Mouse (Mus musculus) forebrain, embryonic 12.5 days (tissue): ENCODE data around the gene Ethe1. TPM values are rescaled to one million over a fixed set of nuclear protein-coding genes. Genes with fewer than 3 reads are reported as not detected.

ENCODE experiments used
- ATAC-seq: fragments of 200-750 bp; cut with Nextera tagmentation; 2 replicates; pipeline ENCODE4 v1.8.0; 2017; ENCODE audit warnings: moderate TSS enrichment; ENCODE audit not compliant: low FRiP score
- H3K27ac ChIP-seq: fragments of 300-500 bp; sonication (generic); 2 replicates; pipeline ENCODE4 v1.5.1; 2016; ENCODE audit warnings: mild to moderate bottlenecking
- H3K27me3 ChIP-seq: fragments of 300-500 bp; sonication (generic); 2 replicates; pipeline ENCODE4 v1.6.1; 2016; ENCODE audit warnings: mild to moderate bottlenecking
- H3K36me3 ChIP-seq: fragments of 300-500 bp; sonication (generic); replicated peaks from 2 replicates; pipeline ENCODE4 v1.6.1; 2016; ENCODE audit warnings: mild to moderate bottlenecking
- H3K4me1 ChIP-seq: fragments of 300-500 bp; sonication (generic); 2 replicates; pipeline ENCODE4 v1.6.1; 2016
- H3K4me2 ChIP-seq: fragments of 300-500 bp; sonication (generic); 2 replicates; pipeline ENCODE4 v1.6.1; 2016; ENCODE audit warnings: mild to moderate bottlenecking, moderate library complexity
- H3K4me3 ChIP-seq: fragments of 300-500 bp; sonication (generic); replicated peaks from 2 replicates; pipeline ENCODE4 v1.5.1; 2016; ENCODE audit warnings: mild to moderate bottlenecking
- H3K9ac ChIP-seq: fragments of 300-500 bp; sonication (generic); 2 replicates; pipeline ENCODE4 v1.6.1; 2016; ENCODE audit warnings: mild to moderate bottlenecking
- H3K9me3 ChIP-seq: fragments of 300-500 bp; sonication (generic); 2 replicates; pipeline ENCODE4 v1.6.1; 2016
- WGBS: fragments of 180-500 bp; shearing (Covaris S2); methylation state at CpG from one replicate; pipeline ENCODE4 v1.1.7; 2016; 5-methylcytosine and 5-hydroxymethylcytosine counted together
- polyA plus RNA-seq: library from polyadenylated mRNA; unstranded; fragments of >200 nt; fragmentation: Nextera tagmentation; extraction: Ambion mirVana; gene quantifications from 2 replicates; pipeline ENCODE4 v1.2.1, GENCODE M21; 2016

The Ethe1 gene
- polyA plus RNA-seq, result 15.3 and 15.7 TPM in 2 replicates

DNA sequence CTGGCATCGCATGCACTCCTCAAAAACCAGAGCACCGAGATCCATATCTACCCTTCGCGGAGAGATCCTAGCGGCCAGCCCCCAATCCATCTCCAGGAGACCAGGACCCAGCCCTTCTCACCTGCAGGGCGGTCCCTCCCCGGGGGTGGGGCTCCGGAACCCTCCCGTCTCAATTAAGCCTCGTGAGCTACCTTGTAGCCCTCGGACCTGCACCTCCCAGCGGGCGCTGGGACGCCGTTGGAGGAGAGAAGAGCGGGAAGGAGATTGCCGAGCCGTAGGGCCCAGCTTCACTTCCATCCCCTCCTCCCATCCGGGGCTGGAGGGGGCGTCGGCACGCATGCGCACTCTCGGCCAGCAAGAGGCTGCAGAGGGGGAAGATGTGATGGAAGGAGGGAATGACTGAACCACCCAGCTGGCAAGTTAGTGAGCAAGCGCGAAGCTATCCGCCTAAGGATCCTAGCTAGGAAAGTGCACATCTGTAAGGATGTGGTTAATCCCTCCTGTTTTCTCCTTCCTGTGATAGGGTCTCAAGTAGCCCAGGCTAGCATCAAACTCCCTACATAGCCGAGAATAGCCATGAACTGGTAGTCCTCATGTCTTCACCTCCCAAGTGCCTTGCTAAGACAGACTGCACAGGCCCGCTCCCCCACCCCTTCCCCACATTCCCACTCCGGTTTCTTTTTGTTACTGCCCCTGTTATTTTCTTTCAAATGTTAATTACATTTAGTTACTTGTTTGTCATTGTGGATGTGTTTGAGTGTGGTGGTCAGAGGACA is at the start of gene Ethe1, which contains the start of gene Zfp575:
Ethe1 (plus strand) TSS at position 214 of the 776 bp plus-strand sequence.
Zfp575 (minus strand) TSS at position 312 of the 776 bp plus-strand sequence.
- Histone ChIP-seq H3K9ac (peak within 1 kb of the TSS; percentile 57), H3K4me2 (peak within 1 kb of the TSS; percentile 71), H3K4me3 (peak within 1 kb of the TSS; percentile 45), H3K9me3 (no peaks in the 10 kb centered on the region), H3K4me1 (peaks cover 12% of the 10 kb centered on the region; the same call in 1 of the 2 replicates), H3K36me3 (no peaks in the 10 kb centered on the region), H3K27ac (no peak within 1 kb of the TSS; the same call in 1 of the 2 replicates), H3K27me3 (peaks cover 36% of the 10 kb centered on the region)
- ATAC-seq, result peak; percentile 70
- WGBS, result 5% methylated on average over 30 of the region's 30 CpGs

DNA sequence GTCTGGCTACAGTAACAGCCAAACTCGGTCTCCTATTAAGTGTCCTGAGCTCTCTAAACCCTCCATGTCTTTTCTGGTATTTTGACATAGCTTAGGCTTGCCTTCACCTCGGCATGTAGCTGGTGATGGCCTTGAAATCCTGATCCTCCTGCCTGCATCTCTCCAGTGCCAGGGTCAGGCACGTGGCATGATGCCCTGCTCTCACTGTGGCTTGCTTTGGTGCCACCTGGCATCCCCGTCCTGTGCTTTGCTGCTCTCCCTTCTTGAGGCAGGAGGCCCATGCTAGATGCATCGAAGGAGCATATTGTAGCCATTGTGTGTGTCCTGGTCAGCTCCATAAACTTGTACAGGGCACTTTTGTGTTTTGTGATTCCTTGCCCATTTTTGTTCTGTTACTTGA is 49.8 kb upstream of the Ethe1 start:
- 85% methylated on average over 5 of the region's 5 CpGs for WGBS
- no peak for ATAC-seq
- peaks cover 19% of the 10 kb centered on the region for H3K27me3 ChIP-seq
- H3K4me1 ChIP-seq, result peaks cover 19% of the 10 kb centered on the region
- H3K9me3 ChIP-seq, result peaks cover 3% of the 10 kb centered on the region; the same call in 1 of the 2 replicates
- H3K9ac ChIP-seq, result no peak overlapping the region
- peaks cover 35% of the 10 kb centered on the region for H3K36me3 ChIP-seq
- no peak overlapping the region for H3K4me3 ChIP-seq
- no peak overlapping the region for H3K27ac ChIP-seq
- no peak overlapping the region for H3K4me2 ChIP-seq

DNA sequence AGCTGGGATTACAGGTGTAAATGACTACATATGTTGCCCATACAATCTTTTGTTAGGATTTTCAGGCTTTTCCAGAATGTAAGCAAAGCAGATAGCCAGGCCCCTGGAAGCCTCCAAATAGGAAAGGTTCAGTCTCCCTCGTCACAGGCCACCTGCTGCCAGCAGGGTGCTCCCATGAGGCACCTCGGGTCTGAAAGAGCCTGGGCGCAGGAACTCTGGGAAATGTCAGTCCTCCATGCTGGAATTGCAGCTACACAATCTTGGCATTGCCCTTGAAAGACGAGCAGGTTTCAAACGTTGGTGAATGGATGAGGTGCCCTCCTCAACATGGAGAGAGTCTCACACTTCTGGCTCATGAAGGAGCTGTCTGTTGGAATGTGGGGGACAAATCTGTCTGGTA is 49.2 kb upstream of the Ethe1 start:
- no peak overlapping the region for H3K27ac ChIP-seq
- peaks cover 15% of the 10 kb centered on the region for H3K27me3 ChIP-seq
- peaks cover 3% of the 10 kb centered on the region; the same call in 1 of the 2 replicates for H3K9me3 ChIP-seq
- ATAC-seq, result no peak
- no peak overlapping the region for H3K9ac ChIP-seq
- no peak overlapping the region for H3K4me2 ChIP-seq
- H3K36me3 ChIP-seq, result peaks cover 34% of the 10 kb centered on the region
- peaks cover 17% of the 10 kb centered on the region for H3K4me1 ChIP-seq
- H3K4me3 ChIP-seq, result no peak overlapping the region
- 46% methylated on average over 5 of the region's 5 CpGs for WGBS

DNA sequence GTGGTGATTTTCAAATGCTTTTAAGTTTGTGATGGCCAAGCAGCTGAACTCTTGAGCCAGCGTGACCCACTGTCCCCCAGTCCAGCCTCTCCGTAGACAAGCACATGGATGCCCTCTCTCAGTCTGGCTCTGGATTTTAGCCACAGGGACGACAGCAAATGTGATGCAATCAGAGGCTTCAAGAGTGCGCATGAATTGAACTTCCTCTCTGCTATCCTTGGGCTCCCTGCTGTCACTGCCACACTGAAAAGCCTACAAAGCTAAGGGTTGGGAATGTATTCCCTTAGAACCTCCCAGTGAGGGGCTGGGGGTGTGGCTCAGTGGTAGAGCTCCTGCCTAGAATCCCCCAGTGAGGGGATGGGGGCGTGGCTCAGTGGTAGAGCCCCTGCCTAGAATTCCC is 48.6 kb upstream of the Ethe1 start:
- WGBS, result 76% methylated on average over 5 of the region's 5 CpGs
- H3K9me3 ChIP-seq, result peaks cover 3% of the 10 kb centered on the region; the same call in 1 of the 2 replicates
- ATAC-seq, result no peak
- H3K4me1 ChIP-seq, result peaks cover 11% of the 10 kb centered on the region
- H3K27ac ChIP-seq, result no peak overlapping the region
- peaks cover 10% of the 10 kb centered on the region for H3K27me3 ChIP-seq
- no peak overlapping the region for H3K4me2 ChIP-seq
- no peak overlapping the region for H3K9ac ChIP-seq
- peaks cover 28% of the 10 kb centered on the region for H3K36me3 ChIP-seq
- no peak overlapping the region for H3K4me3 ChIP-seq

DNA sequence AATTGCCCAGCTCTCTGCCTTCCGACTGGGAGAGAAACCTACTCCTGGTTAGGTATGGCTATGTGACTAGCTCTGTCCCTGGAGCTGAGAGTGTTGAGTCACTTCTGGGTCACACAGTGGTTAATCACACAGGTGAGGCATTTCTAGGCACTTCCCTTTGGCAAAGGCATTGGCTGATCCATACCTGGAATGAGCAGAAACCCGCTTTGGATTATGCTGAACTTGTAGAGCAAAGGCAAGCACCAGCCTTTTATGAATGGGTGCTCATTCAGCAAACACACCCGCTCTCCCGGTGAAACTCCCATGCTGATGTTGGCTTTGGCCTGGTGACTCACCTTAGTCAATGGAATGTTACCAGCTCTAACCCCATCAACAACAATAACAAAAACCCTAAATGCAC is 47.7 kb upstream of the Ethe1 start:
- Histone ChIP-seq H3K4me1 (peaks cover 4% of the 10 kb centered on the region; the same call in 1 of the 2 replicates), H3K4me3 (no peak overlapping the region), H3K27ac (no peak overlapping the region), H3K4me2 (no peak overlapping the region), H3K36me3 (peaks cover 18% of the 10 kb centered on the region), H3K9ac (no peak overlapping the region), H3K27me3 (0 out of 2 replicates have a peak, but pooled peaks cover under 1% of the 10 kb centered on the region), H3K9me3 (peaks cover 3% of the 10 kb centered on the region; the same call in 1 of the 2 replicates)
- no peak for ATAC-seq
- 91% methylated on average over 4 of the region's 4 CpGs for WGBS

DNA sequence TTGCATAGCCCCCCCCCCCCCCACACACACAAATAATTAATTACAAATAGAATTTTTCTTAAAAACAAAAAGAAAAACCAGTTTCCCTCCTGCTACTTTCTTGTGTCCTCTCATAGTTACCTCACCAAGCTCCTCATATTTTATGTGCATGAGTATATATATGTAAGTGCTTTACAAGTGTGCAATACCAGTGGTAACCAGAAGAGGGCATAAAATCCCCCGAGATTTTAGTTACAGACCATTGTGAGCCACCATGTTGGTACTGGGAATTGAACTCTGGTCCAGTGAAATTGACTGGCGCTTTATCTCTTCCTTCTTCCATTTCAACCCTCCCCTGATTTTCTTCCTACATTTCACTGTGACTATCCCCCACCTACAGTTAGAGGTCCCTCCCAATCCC is 42.8 kb upstream of the Ethe1 start:
- Histone ChIP-seq H3K4me1 (peaks cover 17% of the 10 kb centered on the region), H3K9me3 (no peaks in the 10 kb centered on the region)
- 92% methylated on average over 2 of the region's 2 CpGs for WGBS

DNA sequence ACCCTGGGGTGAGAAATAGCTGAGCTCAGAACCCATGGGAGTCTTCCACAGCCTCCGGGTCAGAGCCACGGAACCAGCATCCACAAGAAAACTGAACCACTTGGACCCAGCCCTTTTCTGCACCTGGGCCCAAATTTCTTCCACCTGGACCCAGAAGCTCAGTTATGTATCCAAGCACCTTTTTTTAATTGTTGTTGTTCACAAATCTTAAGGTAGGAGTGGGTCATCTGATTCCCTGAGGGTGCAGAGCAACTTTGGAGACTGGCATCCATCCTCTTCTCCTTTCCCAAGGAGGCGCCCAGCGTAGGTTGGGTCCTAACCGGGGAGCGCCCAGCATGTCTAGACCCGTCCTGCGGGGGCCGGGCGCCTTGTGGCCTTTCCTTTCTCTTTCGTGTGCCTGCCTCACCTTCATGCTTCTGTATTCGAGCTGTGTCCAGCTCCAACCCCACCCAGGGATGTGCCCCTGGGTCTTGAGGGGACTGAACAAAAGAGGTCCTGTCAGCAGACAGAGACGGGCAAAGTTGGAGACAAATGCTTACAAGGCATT is 41.2 kb upstream of the Ethe1 start, which contains the start of the genes Pinlyp and Xrcc1:
Pinlyp (minus strand) TSS at position 51 of the 547 bp plus-strand sequence.
Xrcc1 (plus strand) TSS at position 222 of the 547 bp plus-strand sequence.
- Histone ChIP-seq H3K36me3 (peaks cover 30% of the 10 kb centered on the region), H3K4me3 (peak within 1 kb of the TSS; percentile 81), H3K27ac (peak within 1 kb of the TSS; percentile 71), H3K9me3 (no peaks in the 10 kb centered on the region), H3K4me1 (peaks cover 17% of the 10 kb centered on the region), H3K4me2 (peak within 1 kb of the TSS; percentile 74), H3K9ac (peak within 1 kb of the TSS; percentile 87), H3K27me3 (no peaks in the 10 kb centered on the region)
- peak; percentile 27 for ATAC-seq
- WGBS, result 30% methylated on average over 13 of the region's 13 CpGs

More for the DNA sequence above, 42.8 kb upstream of the Ethe1 start:
- Histone ChIP-seq H3K9ac (no peak overlapping the region), H3K4me2 (no peak overlapping the region), H3K4me3 (no peak overlapping the region), H3K27ac (no peak overlapping the region), H3K27me3 (no peaks in the 10 kb centered on the region), H3K36me3 (peaks cover 13% of the 10 kb centered on the region)
- ATAC-seq, result no peak

DNA sequence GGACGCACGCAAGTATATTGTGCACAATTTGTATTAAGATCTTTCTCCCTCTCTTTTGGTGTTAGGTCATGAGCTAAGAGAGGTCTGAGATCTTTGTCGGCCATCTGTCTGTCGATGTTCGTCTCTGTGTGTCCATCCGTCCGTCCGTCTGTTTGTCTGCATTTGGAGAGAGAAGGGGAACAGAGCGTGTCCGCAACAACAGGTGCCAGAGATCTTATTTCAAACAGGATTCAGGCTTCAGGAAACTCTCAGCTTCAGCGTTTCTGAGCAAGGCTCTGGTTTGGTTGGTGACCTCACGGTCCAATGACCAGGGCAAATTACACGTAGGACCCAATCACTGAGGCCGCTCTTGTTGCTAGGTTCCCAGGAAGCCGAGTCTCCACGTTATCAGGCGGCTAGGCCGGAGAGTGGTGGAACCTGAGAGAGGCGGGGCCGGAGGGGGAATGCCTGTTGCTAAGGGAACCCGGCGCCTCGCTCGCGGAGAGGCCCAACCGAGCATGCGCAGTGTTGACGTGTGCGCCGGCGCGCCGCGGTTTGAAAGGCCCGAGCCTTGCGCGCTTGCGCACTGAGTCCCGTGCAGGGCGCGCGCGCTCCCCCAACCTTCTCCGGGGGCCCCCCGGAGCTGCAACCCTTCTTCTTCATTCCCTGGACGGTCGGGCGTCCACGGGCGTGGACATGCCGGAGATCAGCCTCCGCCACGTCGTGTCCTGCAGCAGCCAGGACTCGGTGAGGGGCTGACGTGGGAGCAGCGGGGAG is 40.5 kb upstream of the Ethe1 start:
- H3K4me1 ChIP-seq, result peaks cover 17% of the 10 kb centered on the region
- peak overlapping the region; percentile 87 for H3K9ac ChIP-seq
- H3K36me3 ChIP-seq, result peaks cover 36% of the 10 kb centered on the region
- WGBS, result under 1% methylated on average over 57 of the region's 57 CpGs
- peak overlapping the region; percentile 71 for H3K27ac ChIP-seq
- no peaks in the 10 kb centered on the region for H3K27me3 ChIP-seq
- no peaks in the 10 kb centered on the region for H3K9me3 ChIP-seq
- H3K4me2 ChIP-seq, result peak overlapping the region; percentile 74
- H3K4me3 ChIP-seq, result peak overlapping the region; percentile 81
- peak; percentile 98 for ATAC-seq

DNA sequence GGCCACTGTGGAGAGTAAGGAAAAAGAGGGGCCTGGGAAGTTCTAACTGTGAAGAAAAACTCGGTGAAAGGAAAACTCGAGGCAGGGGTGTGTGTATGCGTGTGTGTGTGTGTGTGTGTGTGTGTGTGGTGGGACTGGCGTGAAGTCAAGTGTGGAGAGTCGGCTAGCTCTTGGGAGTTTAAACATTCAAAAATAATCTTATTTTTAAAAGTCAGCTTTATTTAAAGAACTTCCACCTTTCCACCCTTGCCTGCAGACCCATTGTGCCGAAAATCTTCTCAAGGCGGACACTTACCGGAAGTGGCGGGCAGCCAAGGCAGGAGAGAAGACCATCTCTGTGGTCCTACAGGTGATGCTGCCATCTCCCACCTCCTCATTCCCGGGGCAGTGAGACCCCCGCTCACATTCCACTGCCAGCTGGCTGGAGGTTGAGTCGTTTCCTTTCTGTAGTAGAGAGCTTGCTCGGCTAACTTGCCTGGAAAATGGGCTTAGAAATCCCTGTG is 39.8 kb upstream of the Ethe1 start:
- no peaks in the 10 kb centered on the region for H3K9me3 ChIP-seq
- WGBS, result 27% methylated on average over 13 of the region's 13 CpGs
- peaks cover 44% of the 10 kb centered on the region for H3K36me3 ChIP-seq
- peaks cover 17% of the 10 kb centered on the region for H3K4me1 ChIP-seq
- no peaks in the 10 kb centered on the region for H3K27me3 ChIP-seq
- H3K4me3 ChIP-seq, result peak overlapping the region; percentile 81
- peak overlapping the region; percentile 87 for H3K9ac ChIP-seq
- ATAC-seq, result peak; percentile 27; the same call in 1 of the 2 replicates
- peak overlapping the region; percentile 63 for H3K27ac ChIP-seq
- peak overlapping the region; percentile 74 for H3K4me2 ChIP-seq

DNA sequence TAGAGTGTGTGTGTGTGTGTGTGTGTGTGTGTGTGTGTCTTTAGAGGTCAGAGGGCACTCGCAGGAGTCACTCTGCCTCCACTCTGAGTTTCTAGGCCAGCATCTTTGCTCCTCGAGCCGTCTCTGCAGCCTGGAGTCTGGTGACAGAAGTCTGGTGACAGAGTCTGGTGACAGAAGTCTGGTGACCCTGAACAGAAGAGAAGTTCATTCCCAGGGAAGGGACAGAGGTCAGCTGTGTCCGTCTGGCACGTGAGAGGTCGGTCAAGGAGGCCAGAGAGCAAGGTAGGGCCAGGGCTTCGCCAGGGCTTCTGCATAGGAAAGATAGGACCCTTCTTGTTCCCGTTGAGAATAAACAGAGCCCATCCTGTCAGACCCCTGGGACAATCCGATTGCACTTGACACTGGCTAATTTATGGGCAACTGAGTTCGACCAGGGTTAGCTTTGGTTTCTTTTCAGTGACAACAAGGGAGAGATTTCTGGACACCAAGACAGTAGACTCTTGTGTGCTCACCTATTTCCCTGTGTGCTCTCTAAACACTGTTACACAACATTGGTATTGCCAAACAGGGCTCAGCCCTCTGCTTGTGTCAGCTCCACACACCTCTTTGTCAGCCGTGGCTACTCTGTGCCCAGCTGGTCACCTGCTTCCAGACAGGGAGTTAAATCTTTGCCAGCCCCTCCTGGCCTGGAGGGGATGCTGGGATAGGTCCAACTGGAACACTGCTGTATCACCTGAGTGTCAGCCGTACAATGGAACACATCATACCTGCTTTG is 35.2 kb upstream of the Ethe1 start:
- Histone ChIP-seq H3K4me1 (peaks cover 10% of the 10 kb centered on the region), H3K36me3 (peaks cover 76% of the 10 kb centered on the region)
- no peak for ATAC-seq

DNA sequence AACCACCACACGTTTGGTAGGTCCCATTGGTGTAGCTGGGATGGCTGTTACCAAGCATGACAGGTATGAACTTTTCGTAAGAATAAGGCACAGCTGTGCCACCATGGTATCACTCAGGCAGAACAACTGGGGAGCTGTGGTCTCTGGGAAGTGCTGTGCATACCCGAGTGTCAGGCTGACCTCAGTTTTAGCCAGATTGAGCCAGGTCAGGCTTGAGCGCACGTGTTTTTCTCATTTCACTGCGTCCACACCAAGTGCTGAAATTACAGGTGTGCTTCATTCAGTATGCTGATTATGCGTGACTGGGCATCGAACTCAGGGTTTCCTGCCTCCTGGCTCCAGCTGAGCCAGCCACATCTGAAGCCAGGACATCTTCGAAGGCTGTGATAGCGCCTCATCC is 31.6 kb upstream of the Ethe1 start:
- ATAC-seq, result no peak
- no peaks in the 10 kb centered on the region for H3K4me1 ChIP-seq
- H3K4me2 ChIP-seq, result no peak overlapping the region
- no peak overlapping the region for H3K27ac ChIP-seq
- no peak overlapping the region for H3K4me3 ChIP-seq
- 91% methylated on average over 10 of the region's 10 CpGs for WGBS
- H3K27me3 ChIP-seq, result no peaks in the 10 kb centered on the region
- no peak overlapping the region for H3K9ac ChIP-seq
- H3K9me3 ChIP-seq, result no peaks in the 10 kb centered on the region
- H3K36me3 ChIP-seq, result peaks cover 72% of the 10 kb centered on the region

More for the DNA sequence above, 35.2 kb upstream of the Ethe1 start:
- Histone ChIP-seq H3K9me3 (no peaks in the 10 kb centered on the region), H3K4me2 (no peak overlapping the region), H3K4me3 (no peak overlapping the region), H3K9ac (no peak overlapping the region), H3K27ac (no peak overlapping the region), H3K27me3 (no peaks in the 10 kb centered on the region)
- WGBS, result 94% methylated on average over 12 of the region's 12 CpGs
